Mouse (Mus musculus): ENCODE data around the gene Rtcb. TPM values are rescaled to one million over a fixed set of nuclear protein-coding genes. Genes with fewer than 3 reads are reported as not detected.
A peak's percentile ranks its signal among the peaks of the same experiment; 100 is the strongest.

The Rtcb gene
- polyA plus RNA-seq, 1 experiment from 2014 or later: 196 TPM

DNA sequence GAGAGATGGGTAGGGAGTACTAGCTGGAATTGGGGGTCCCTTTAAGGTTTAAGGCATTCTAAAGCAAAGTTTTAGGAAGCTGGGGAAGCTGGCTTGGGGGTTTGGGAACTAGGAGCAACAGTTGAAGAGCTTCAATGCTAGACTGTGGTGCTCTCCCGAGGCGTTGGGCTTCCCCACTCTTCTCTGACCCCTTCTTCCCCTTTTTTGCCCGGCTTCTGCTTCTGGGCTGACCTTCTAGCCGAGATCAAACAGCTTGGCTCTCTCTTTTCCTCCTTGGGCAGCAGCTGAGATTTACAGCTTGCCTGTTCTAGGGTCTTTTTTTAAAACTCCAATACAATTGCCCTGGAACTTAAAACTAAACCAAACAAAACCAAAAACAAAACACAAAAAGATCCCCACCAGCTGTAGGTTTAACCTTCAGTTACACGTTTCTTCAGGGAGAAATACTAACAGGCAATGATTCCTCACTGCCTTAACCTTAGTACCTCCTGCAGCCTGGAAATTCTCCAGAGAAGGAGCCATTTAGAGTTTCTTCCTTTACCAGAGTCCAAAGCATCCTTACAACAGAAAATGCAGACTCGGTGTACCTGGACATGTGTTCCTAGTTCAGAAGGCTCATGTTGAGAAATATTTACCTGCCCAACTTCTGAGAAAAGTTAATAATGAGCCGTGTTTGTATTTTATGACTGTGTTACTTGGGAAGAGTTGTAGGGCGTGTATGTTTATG is 12.4 kb upstream of the Rtcb start:
- 32% methylated on average over 8 of the region's 8 CpGs for WGBS
- Histone ChIP-seq H3K27me3 (ENCODE audit: insufficient read depth, low read length) (no peaks in the 10 kb centered on the region), H3K27ac (ENCODE audit: low read length) (no peak overlapping the region), H3K9me3 (ENCODE audit: low read length) (no peaks in the 10 kb centered on the region), H3K4me3 (ENCODE audit: low read length) (no peak overlapping the region), H3K4me2 (replicated peaks; ENCODE audit: low read depth, low read length) (no peak overlapping the region), H3K36me3 (ENCODE audit: insufficient read depth, low read length) (no peaks in the 10 kb centered on the region), H3K4me1 (ENCODE audit: insufficient read depth, low read length) (0 out of 2 replicates have a peak, but pooled peaks cover 2% of the 10 kb centered on the region), H3K9ac (replicated peaks; ENCODE audit: low read length) (no peak overlapping the region)
- ATAC-seq (ENCODE audit: low FRiP score, low TSS enrichment): no peak

DNA sequence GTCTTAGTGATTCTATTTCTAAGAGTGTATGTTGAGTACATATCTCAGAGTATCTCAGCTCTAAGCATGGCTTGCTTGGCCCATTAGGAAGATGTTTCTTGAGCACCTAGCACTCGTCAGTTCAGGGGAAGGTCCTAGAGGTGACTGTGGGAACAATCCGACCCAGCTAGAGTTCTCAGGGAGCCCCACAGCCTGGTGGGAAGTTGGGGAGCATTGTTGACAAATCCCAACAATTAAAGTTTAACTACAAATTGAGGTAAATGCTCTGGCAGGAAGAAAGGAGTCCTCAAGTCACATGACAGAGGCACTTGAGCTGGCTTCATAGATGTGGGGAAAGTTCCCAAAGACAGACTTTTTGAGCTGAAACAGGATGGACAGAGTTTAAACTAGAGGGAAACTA is 11.1 kb upstream of the Rtcb start:
- Histone ChIP-seq H3K36me3 (ENCODE audit: insufficient read depth, low read length) (no peaks in the 10 kb centered on the region), H3K27me3 (ENCODE audit: insufficient read depth, low read length) (no peaks in the 10 kb centered on the region), H3K9ac (replicated peaks; ENCODE audit: low read length) (no peak overlapping the region), H3K4me3 (ENCODE audit: low read length) (no peak overlapping the region), H3K27ac (ENCODE audit: low read length) (no peak overlapping the region), H3K4me2 (replicated peaks; ENCODE audit: low read depth, low read length) (no peak overlapping the region), H3K4me1 (ENCODE audit: insufficient read depth, low read length) (0 out of 2 replicates have a peak, but pooled peaks cover 2% of the 10 kb centered on the region), H3K9me3 (ENCODE audit: low read length) (no peaks in the 10 kb centered on the region)
- WGBS: 54% methylated on average over 2 of the region's 2 CpGs
- no peak for ATAC-seq (ENCODE audit: low FRiP score, low TSS enrichment)

DNA sequence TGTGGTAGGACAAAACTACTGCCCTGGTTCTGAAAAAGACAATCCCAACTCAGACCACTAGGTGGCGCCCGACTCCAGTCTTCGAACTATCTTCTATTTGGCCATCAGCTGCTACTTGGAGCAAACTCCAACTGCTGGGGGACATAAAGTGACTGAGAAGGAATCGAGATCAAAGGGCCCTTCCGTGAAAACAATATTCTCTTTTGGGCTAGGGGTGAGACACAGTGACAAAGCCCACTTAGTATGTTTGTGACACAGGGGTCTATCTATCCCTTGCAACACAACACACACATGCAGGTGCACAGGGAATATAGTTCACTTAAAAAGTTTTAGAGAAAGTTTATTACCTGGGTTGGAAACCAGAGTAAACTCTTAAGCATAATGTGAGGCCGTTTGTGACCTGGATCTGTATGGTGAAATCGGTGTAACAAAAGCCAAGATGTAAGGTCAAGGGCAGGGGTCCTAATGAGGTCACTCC is 10.6 kb upstream of the Rtcb start:
- Histone ChIP-seq H3K9ac (replicated peaks; ENCODE audit: low read length) (no peak overlapping the region), H3K4me2 (replicated peaks; ENCODE audit: low read depth, low read length) (no peak overlapping the region), H3K27ac (ENCODE audit: low read length) (no peak overlapping the region), H3K9me3 (ENCODE audit: low read length) (no peaks in the 10 kb centered on the region), H3K4me1 (ENCODE audit: insufficient read depth, low read length) (0 out of 2 replicates have a peak, but pooled peaks cover 2% of the 10 kb centered on the region), H3K27me3 (ENCODE audit: insufficient read depth, low read length) (no peaks in the 10 kb centered on the region), H3K36me3 (ENCODE audit: insufficient read depth, low read length) (no peaks in the 10 kb centered on the region), H3K4me3 (ENCODE audit: low read length) (no peak overlapping the region)
- peak; percentile 61; the same call in 1 of the 2 replicates for ATAC-seq (ENCODE audit: low FRiP score, low TSS enrichment)
- WGBS: 8% methylated on average over 7 of the region's 7 CpGs

DNA sequence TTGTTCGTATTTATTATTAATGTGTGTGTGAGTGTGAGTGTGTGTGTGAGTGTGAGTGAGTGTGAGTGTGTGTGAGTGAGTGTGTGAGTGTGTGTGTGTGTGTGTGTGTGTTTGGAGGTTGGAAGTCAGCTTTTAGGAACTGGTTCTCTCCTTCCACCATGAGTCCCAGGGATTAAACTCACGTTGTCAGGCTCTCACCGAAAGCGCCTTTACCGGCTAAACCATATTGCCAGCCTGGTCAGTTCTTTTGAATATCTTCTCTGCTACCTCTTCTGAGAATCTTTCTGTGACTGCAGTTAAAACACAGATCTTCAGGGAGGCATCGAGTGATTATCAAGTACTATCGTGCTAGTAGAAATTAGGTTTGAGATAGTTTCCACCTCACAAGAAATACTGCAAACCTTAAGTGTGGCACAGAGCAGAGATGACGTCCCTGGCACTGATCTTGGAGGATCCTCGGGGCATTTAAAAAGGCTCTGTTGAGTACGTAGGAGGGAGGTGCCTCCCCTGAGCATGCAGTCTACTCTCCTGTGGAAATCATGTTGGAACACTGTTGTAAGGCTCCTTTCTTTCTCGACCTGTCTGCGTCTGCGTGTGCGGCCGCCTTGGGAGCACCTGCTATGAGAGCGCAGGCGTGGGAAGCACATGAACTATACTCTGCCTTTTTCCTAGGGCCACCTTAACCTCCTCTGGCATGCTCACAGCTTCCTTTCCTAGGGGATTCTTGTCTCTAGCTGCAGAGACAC is 10.0 kb upstream of the Rtcb start:
- no peak overlapping the region for H3K27ac ChIP-seq (ENCODE audit: low read length)
- ATAC-seq (ENCODE audit: low FRiP score, low TSS enrichment): peak; percentile 42; the same call in 1 of the 2 replicates
- 67% methylated on average over 17 of the region's 17 CpGs for WGBS
- H3K9ac ChIP-seq (replicated peaks; ENCODE audit: low read length): no peak overlapping the region
- no peak overlapping the region for H3K4me2 ChIP-seq (replicated peaks; ENCODE audit: low read depth, low read length)
- no peaks in the 10 kb centered on the region for H3K36me3 ChIP-seq (ENCODE audit: insufficient read depth, low read length)
- H3K4me1 ChIP-seq (ENCODE audit: insufficient read depth, low read length): 0 out of 2 replicates have a peak, but pooled peaks cover 2% of the 10 kb centered on the region
- no peak overlapping the region for H3K4me3 ChIP-seq (ENCODE audit: low read length)
- H3K27me3 ChIP-seq (ENCODE audit: insufficient read depth, low read length): no peaks in the 10 kb centered on the region
- no peaks in the 10 kb centered on the region for H3K9me3 ChIP-seq (ENCODE audit: low read length)

DNA sequence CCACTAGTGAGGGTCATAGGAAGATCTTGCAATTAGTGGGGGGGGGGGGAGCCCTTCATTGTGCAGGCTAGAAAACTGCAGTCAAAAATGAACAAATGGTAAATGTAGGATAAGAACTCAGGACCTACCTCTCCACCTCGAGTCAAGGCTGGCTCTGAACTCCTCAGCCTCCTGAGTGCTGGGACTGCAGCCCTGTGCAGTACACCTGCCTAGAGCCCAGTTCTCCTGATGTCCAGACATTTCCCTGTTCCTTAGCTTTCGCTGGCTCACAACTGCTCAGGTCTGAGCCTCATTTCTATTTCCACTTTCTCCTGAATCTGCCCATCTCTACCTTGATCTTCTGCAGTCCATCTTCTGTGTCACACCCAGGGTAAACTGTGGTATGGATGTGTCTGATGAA is 8.9 kb upstream of the Rtcb start:
- Histone ChIP-seq H3K27ac (ENCODE audit: low read length) (no peak overlapping the region), H3K9ac (replicated peaks; ENCODE audit: low read length) (no peak overlapping the region), H3K36me3 (ENCODE audit: insufficient read depth, low read length) (no peaks in the 10 kb centered on the region), H3K4me3 (ENCODE audit: low read length) (no peak overlapping the region), H3K27me3 (ENCODE audit: insufficient read depth, low read length) (no peaks in the 10 kb centered on the region), H3K4me1 (ENCODE audit: insufficient read depth, low read length) (0 out of 2 replicates have a peak, but pooled peaks cover 2% of the 10 kb centered on the region), H3K9me3 (ENCODE audit: low read length) (no peaks in the 10 kb centered on the region), H3K4me2 (replicated peaks; ENCODE audit: low read depth, low read length) (no peak overlapping the region)
- 52% methylated on average over 2 of the region's 2 CpGs for WGBS
- no peak for ATAC-seq (ENCODE audit: low FRiP score, low TSS enrichment)

DNA sequence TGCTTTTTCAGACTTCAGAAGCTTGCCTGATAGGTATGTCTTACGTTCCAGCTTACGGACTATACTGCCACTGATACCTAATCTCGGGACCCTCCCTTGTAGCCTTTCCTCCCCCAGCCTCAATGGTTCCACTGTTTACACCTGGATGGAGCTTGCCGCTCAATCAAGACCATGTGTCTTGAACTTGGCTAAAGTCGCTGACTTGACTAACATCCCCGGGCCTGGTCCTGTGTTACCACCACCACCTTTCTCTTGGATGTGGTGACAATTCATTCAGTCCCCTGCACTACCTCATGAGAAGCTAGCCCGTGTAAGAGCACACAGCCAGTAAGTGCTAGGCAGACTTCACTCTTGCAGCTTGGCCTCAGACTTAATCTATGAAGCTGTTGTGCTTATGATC is 6.7 kb upstream of the Rtcb start:
- ATAC-seq (ENCODE audit: low FRiP score, low TSS enrichment): no peak
- Histone ChIP-seq H3K4me1 (ENCODE audit: insufficient read depth, low read length) (no peaks in the 10 kb centered on the region), H3K36me3 (ENCODE audit: insufficient read depth, low read length) (no peaks in the 10 kb centered on the region), H3K4me2 (replicated peaks; ENCODE audit: low read depth, low read length) (no peak overlapping the region), H3K9ac (replicated peaks; ENCODE audit: low read length) (no peak overlapping the region), H3K9me3 (ENCODE audit: low read length) (no peaks in the 10 kb centered on the region), H3K4me3 (ENCODE audit: low read length) (no peak overlapping the region), H3K27me3 (ENCODE audit: insufficient read depth, low read length) (no peaks in the 10 kb centered on the region), H3K27ac (ENCODE audit: low read length) (no peak overlapping the region)
- 89% methylated on average over 7 of the region's 7 CpGs for WGBS

DNA sequence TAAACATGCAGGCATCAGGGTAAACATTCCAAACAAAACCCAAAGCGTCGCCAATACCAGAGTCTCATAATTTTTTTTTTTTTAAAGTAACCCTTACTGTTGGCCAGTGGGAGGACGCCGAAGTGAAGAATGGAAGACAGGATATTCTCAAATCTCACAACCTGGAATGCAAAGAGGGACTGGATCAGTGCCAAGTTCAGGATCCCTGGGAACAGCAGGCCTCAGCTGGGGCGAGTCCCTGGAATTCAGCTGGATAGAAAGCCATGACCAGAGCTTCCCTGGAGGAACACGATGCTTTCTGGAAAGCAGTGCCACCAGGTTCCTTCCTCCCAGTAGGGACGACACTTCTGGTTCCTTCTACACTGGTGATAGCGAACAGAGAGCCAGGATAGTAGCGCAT is 5.3 kb upstream of the Rtcb start:
- Histone ChIP-seq H3K4me2 (replicated peaks; ENCODE audit: low read depth, low read length) (no peak overlapping the region), H3K27ac (ENCODE audit: low read length) (no peak overlapping the region), H3K36me3 (ENCODE audit: insufficient read depth, low read length) (no peaks in the 10 kb centered on the region), H3K27me3 (ENCODE audit: insufficient read depth, low read length) (no peaks in the 10 kb centered on the region), H3K9ac (replicated peaks; ENCODE audit: low read length) (no peak overlapping the region), H3K9me3 (ENCODE audit: low read length) (no peaks in the 10 kb centered on the region), H3K4me1 (ENCODE audit: insufficient read depth, low read length) (no peaks in the 10 kb centered on the region), H3K4me3 (ENCODE audit: low read length) (no peak overlapping the region)
- 68% methylated on average over 9 of the region's 9 CpGs for WGBS
- no peak for ATAC-seq (ENCODE audit: low FRiP score, low TSS enrichment)

DNA sequence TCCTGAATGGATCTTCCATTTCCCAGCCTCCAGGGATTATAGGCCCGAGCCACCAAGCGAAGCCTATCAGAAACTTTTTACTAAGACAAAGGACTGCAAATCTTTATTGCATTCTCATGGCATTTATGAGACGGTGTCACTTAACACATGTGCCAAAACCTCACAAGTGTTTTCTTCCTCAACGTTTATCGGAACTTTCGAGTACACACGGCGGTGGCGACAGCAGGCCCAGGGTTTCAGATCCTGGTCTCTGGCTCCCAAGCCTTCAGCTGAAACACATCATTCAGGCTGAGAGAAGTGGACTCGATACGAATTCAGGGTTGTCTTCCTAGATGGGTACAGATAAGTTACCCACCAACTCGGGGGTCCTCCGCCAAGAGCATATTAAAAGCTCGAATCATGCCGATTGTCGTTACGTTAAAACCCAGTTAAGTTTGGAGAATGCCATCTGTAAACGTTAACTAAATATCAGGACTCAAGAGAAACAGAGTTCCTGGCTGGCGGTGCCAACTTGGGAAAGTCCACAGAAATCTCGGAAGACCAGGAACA is 678 bp downstream of the Rtcb start:
- no peak for ATAC-seq (ENCODE audit: low FRiP score, low TSS enrichment)
- Histone ChIP-seq H3K27me3 (ENCODE audit: insufficient read depth, low read length) (no peaks in the 10 kb centered on the region), H3K9me3 (ENCODE audit: low read length) (no peaks in the 10 kb centered on the region), H3K9ac (replicated peaks; ENCODE audit: low read length) (peak overlapping the region; percentile 72), H3K4me1 (ENCODE audit: insufficient read depth, low read length) (peaks cover 6% of the 10 kb centered on the region; the same call in 1 of the 2 replicates), H3K27ac (ENCODE audit: low read length) (peak overlapping the region; percentile 60; the same call in 1 of the 2 replicates), H3K4me3 (ENCODE audit: low read length) (peak overlapping the region; percentile 59), H3K4me2 (replicated peaks; ENCODE audit: low read depth, low read length) (peak overlapping the region; percentile 89), H3K36me3 (ENCODE audit: insufficient read depth, low read length) (peaks cover 29% of the 10 kb centered on the region)
- 3% methylated on average over 20 of the region's 20 CpGs for WGBS

DNA sequence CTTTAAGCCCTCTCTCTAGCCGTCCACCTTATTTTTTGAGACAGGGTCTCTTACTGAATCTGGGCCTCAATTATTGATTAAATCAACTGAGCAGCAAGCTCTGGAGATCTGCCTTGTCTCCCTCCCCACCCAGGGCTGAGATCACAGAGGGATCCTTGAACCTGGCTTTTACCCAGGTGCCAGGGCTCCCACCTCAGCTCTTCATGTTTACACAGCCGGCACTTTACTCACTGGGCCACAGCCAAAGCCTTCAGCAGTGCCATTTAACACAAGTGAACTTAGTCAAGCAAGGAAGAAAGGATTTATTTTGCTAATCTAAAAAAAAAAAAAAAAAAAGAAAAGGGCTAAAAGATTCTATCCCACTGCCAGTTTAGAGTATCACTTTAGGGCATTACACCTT is 3.2 kb downstream of the Rtcb start:
- no peak for ATAC-seq (ENCODE audit: low FRiP score, low TSS enrichment)
- WGBS: 81% methylated on average over 2 of the region's 2 CpGs
- H3K27ac ChIP-seq (ENCODE audit: low read length): no peak overlapping the region
- H3K9me3 ChIP-seq (ENCODE audit: low read length): no peaks in the 10 kb centered on the region
- H3K27me3 ChIP-seq (ENCODE audit: insufficient read depth, low read length): no peaks in the 10 kb centered on the region
- H3K4me2 ChIP-seq (replicated peaks; ENCODE audit: low read depth, low read length): no peak overlapping the region
- no peak overlapping the region for H3K4me3 ChIP-seq (ENCODE audit: low read length)
- H3K36me3 ChIP-seq (ENCODE audit: insufficient read depth, low read length): peaks cover 45% of the 10 kb centered on the region
- H3K4me1 ChIP-seq (ENCODE audit: insufficient read depth, low read length): peaks cover 6% of the 10 kb centered on the region; the same call in 1 of the 2 replicates
- no peak overlapping the region for H3K9ac ChIP-seq (replicated peaks; ENCODE audit: low read length)
